Mouse (Mus musculus) left cerebral cortex, postnatal 36 days (tissue): Measurements from ENCODE around the gene Ntsr1. TPM values are rescaled to one million over a fixed set of nuclear protein-coding genes. Genes with fewer than 3 reads are reported as not detected.

Experiments used
- DNase-seq, 2 experiments: peaks; one replicate each; pipeline ENCODE4 v3.0.0; 2021 to 2022; ENCODE audit warnings: low spot score in 2 of 2, mixed read lengths in 1 of 2
- intact Hi-C: fragments of 180-260 bp; cut with DNase I; formaldehyde crosslinking; loops from one replicate; pipeline ENCODE4 v1.15.1; 2025
- total RNA-seq, 2 experiments: library from RNA; stranded (reverse); gene quantifications; 2 replicates each; pipeline ENCODE4 v1.2.3; 2021

Ntsr1 gene
- total RNA-seq, 2 experiments from 2014 or later = 6.9 to 7.4 TPM

GRCm38 (mm10) chr2:180547384-180548106 is 47.8 kb downstream of the Ntsr1 start:
- intact Hi-C loops = no loop called here
- peak in 1 of 2 experiments; percentile 23 for DNase-seq

GRCm38 (mm10) chr2:180552340-180552739 is 52.6 kb downstream of the Ntsr1 start:
- intact Hi-C loops = no loop called here
- DNase-seq = no peak

GRCm38 (mm10) chr2:180555219-180555618 is 55.4 kb downstream of the Ntsr1 start:
- intact Hi-C loops = no loop called here
- no peak for DNase-seq

GRCm38 (mm10) chr2:180556470-180556869 is 56.7 kb downstream of the Ntsr1 start:
- DNase-seq = no peak
- intact Hi-C loops = no loop called here

GRCm38 (mm10) chr2:180560245-180560644 is 60.5 kb downstream of the Ntsr1 start:
- intact Hi-C loops = loop anchor here (5.0 kb wide), 1 partner anchor 43 kb away; no protein-coding TSS in a partner anchor
- no peak for DNase-seq

GRCm38 (mm10) chr2:180562146-180562545 is 62.4 kb downstream of the Ntsr1 start:
- intact Hi-C loops = loop anchor here (5.0 kb wide), 1 partner anchor 45 kb away; no protein-coding TSS in a partner anchor
- DNase-seq = no peak

- no peak for DNase-seq
- intact Hi-C loops = loop anchor here (5.0 kb wide), 1 partner anchor 46 kb away; no protein-coding TSS in a partner anchor
Measured at GRCm38 (mm10) chr2:180563296-180563695, 63.5 kb downstream of the Ntsr1 start.

GRCm38 (mm10) chr2:180563841-180564240 is 64.1 kb downstream of the Ntsr1 start:
- DNase-seq = no peak
- intact Hi-C loops = loop anchor here (5.0 kb wide), 1 partner anchor 47 kb away; no protein-coding TSS in a partner anchor

- no peak for DNase-seq
- intact Hi-C loops = no loop called here
Measured at GRCm38 (mm10) chr2:180566240-180566913, 66.6 kb downstream of the Ntsr1 start.

GRCm38 (mm10) chr2:180569028-180569643 is 69.4 kb downstream of the Ntsr1 start:
- no peak for DNase-seq

GRCm38 (mm10) chr2:180576482-180576881 is 76.7 kb downstream of the Ntsr1 start:
- DNase-seq = no peak
- intact Hi-C loops = loop anchor here (5.0 kb wide), 2 partner anchors 224 to 299 kb away; no protein-coding TSS in a partner anchor

More at GRCm38 (mm10) chr2:180569028-180569643, 69.4 kb downstream of the Ntsr1 start:
- intact Hi-C loops = no loop called here

GRCm38 (mm10) chr2:180578686-180579085 is 78.9 kb downstream of the Ntsr1 start:
- peak; percentile 59 to 65 for DNase-seq
- intact Hi-C loops = loop anchor here (1.0 to 5.0 kb wide), 3 partner anchors 105 to 301 kb away; no protein-coding TSS in a partner anchor

GRCm38 (mm10) chr2:180581002-180581401 is 81.2 kb downstream of the Ntsr1 start, which contains the start of gene Mrgbp:
Mrgbp (plus strand) TSS chr2:180581304.
- no peak for DNase-seq
- intact Hi-C loops = loop anchor here (10.0 kb wide), 1 partner anchor 94 kb away; no protein-coding TSS in a partner anchor

- peak; percentile 98 for DNase-seq
- intact Hi-C loops = loop anchor here (1.0 to 10.0 kb wide), 3 partner anchors 92 to 196 kb away; no protein-coding TSS in a partner anchor
Measured at GRCm38 (mm10) chr2:180582481-180583153, 82.8 kb downstream of the Ntsr1 start.

- DNase-seq = no peak
- intact Hi-C loops = loop anchor here (2.0 to 10.0 kb wide), 2 partner anchors 92 to 196 kb away; no protein-coding TSS in a partner anchor
Measured at GRCm38 (mm10) chr2:180583154-180583507, 83.4 kb downstream of the Ntsr1 start.

- intact Hi-C loops = loop anchor here (10.0 kb wide), 1 partner anchor 86 kb away; no protein-coding TSS in a partner anchor
- DNase-seq = no peak
Measured at GRCm38 (mm10) chr2:180588736-180589122, 89.0 kb downstream of the Ntsr1 start.

GRCm38 (mm10) chr2:180589123-180589831 is 89.5 kb downstream of the Ntsr1 start, which contains the start of gene Ogfr:
Ogfr (plus strand) TSS chr2:180589245.
- DNase-seq = peak; percentile 81 to 85
- intact Hi-C loops = loop anchor here (10.0 kb wide), 1 partner anchor 86 kb away; no protein-coding TSS in a partner anchor
